7 mouse cellular contexts compared by ENCODE assay signal in genomic region chr2:153509211-153510029, GRCm38 (mm10). TPM values are rescaled to one million over a fixed set of nuclear protein-coding genes. Genes with fewer than 3 reads are reported as not detected.
DNase-seq lines count a peak whose midpoint lies in the region; ATAC-seq and TF ChIP-seq lines count a peak whose summit lies in the region.

No protein-coding gene starts in this region.

- TF ChIP-seq CTCF in cerebellum, adult 2 months (IDR thresholded peaks at IDR 0.05; ENCODE audit: borderline replicate concordance, insufficient read depth, low read depth, low read length) = no peak

- H3K36me3 ChIP-seq in lung, embryonic 16.5 days (ENCODE audit: control insufficient read depth, insufficient read depth, low read length) = no peaks in the 10 kb centered on the region
- H3K36me3 ChIP-seq in forebrain, embryonic 11.5 days (ENCODE audit: control insufficient read depth, insufficient read depth, low read length) = no peaks in the 10 kb centered on the region
- H3K36me3 ChIP-seq in liver, embryonic 16.5 days (ENCODE audit: control insufficient read depth, insufficient read depth) = no peaks in the 10 kb centered on the region

- no peaks in the 10 kb centered on the region; the same call in 1 of the 2 replicates for H3K4me1 ChIP-seq in lung, embryonic 16.5 days (replicated peaks; ENCODE audit: control insufficient read depth, insufficient read depth, low read length)
- H3K4me1 ChIP-seq in cerebellum, adult 2 months (ENCODE audit: control insufficient read depth, insufficient read depth, low read length) = peaks cover 62% of the 10 kb centered on the region
- peaks cover 23% of the 10 kb centered on the region for H3K4me1 ChIP-seq in forebrain, embryonic 11.5 days (replicated peaks; ENCODE audit: control insufficient read depth, insufficient read depth, low read length)
- peaks cover 41% of the 10 kb centered on the region for H3K4me1 ChIP-seq in liver, embryonic 16.5 days (ENCODE audit: control insufficient read depth, low read depth, low read length)

- DNase-seq in lung, postnatal 36 days = no peak
- DNase-seq in cerebellum, adult 2 months = peak; percentile 78 to 80
- DNase-seq in forebrain, embryonic 11.5 days (ENCODE audit: low spot score) = peak; percentile 76
- DNase-seq in gastrocnemius, postnatal 10 days = no peak
- DNase-seq in gastrocnemius, postnatal 36 days = no peak

- H3K9me3 ChIP-seq in lung, embryonic 16.5 days (ENCODE audit: control insufficient read depth, low read length) = no peaks in the 10 kb centered on the region
- H3K9me3 ChIP-seq in forebrain, embryonic 11.5 days (ENCODE audit: control insufficient read depth, low read length) = no peaks in the 10 kb centered on the region
- no peaks in the 10 kb centered on the region for H3K9me3 ChIP-seq in liver, embryonic 16.5 days (replicated peaks; ENCODE audit: control insufficient read depth, low read length)

- ATAC-seq in lung, embryonic 16.5 days (ENCODE audit: low read depth) = peak; percentile 69
- peak; percentile 68 for ATAC-seq in forebrain, embryonic 11.5 days (replicated peaks; ENCODE audit: low FRiP score)
- ATAC-seq in liver, embryonic 16.5 days (ENCODE audit: low read depth) = peak; percentile 42; the same call in 1 of the 2 replicates

- no peak overlapping the region for H3K4me2 ChIP-seq in lung, embryonic 16.5 days (ENCODE audit: low read depth, low read length)
- 0 out of 2 replicates have a peak overlapping the region, but pooled peaks have one; percentile 24 for H3K4me2 ChIP-seq in forebrain, embryonic 11.5 days (ENCODE audit: low read depth, low read length, severe bottlenecking)
- no peak overlapping the region for H3K4me2 ChIP-seq in liver, embryonic 16.5 days (ENCODE audit: low read depth, low read length)

- no peak for TF ChIP-seq POLR2A in cerebellum, adult 2 months (IDR thresholded peaks at IDR 0.05; ENCODE audit: borderline replicate concordance, insufficient read depth, low read length)

- 15% methylated on average over 18 of the region's 18 CpGs for WGBS in lung, embryonic 16.5 days
- 14% methylated on average over 18 of the region's 18 CpGs for WGBS in cerebellum, adult 2 months
- 8% methylated on average over 18 of the region's 18 CpGs for WGBS in forebrain, embryonic 11.5 days
- WGBS in liver, embryonic 16.5 days (ENCODE audit: insufficient replicate concordance) = 36% methylated on average over 18 of the region's 18 CpGs

- H3K27ac ChIP-seq in lung, embryonic 16.5 days (ENCODE audit: low read length) = no peak overlapping the region
- H3K27ac ChIP-seq in cerebellum, adult 2 months (ENCODE audit: insufficient read depth, low read length) = peak overlapping the region; percentile 90
- peak overlapping the region; percentile 67 for H3K27ac ChIP-seq in forebrain, embryonic 11.5 days (ENCODE audit: low read depth, low read length)
- H3K27ac ChIP-seq in liver, embryonic 16.5 days (ENCODE audit: low read length) = no peak overlapping the region

- no peaks in the 10 kb centered on the region for H3K27me3 ChIP-seq in lung, embryonic 16.5 days (ENCODE audit: control insufficient read depth, insufficient read depth, low read depth, low read length)
- H3K27me3 ChIP-seq in cerebellum, adult 2 months (ENCODE audit: control insufficient read depth, insufficient read depth, low read length) = no peaks in the 10 kb centered on the region
- H3K27me3 ChIP-seq in forebrain, embryonic 11.5 days (ENCODE audit: control insufficient read depth, insufficient read depth, low read length) = no peaks in the 10 kb centered on the region
- H3K27me3 ChIP-seq in liver, embryonic 16.5 days (ENCODE audit: control insufficient read depth, insufficient read depth, low read depth, low read length) = no peaks in the 10 kb centered on the region

- no peak overlapping the region for H3K4me3 ChIP-seq in lung, embryonic 16.5 days (ENCODE audit: low read length)
- H3K4me3 ChIP-seq in cerebellum, adult 2 months (replicated peaks; ENCODE audit: insufficient read depth, low read depth, low read length) = no peak overlapping the region
- H3K4me3 ChIP-seq in forebrain, embryonic 11.5 days (ENCODE audit: low read depth, low read length) = no peak overlapping the region
- no peak overlapping the region for H3K4me3 ChIP-seq in liver, embryonic 16.5 days (ENCODE audit: low read depth, low read length)

- intact Hi-C loops in gastrocnemius, postnatal 36 days (cut with DNase I) = no loop called here

- H3K9ac ChIP-seq in lung, embryonic 16.5 days (ENCODE audit: low read length) = 0 out of 2 replicates have a peak overlapping the region, but pooled peaks have one; percentile 25
- H3K9ac ChIP-seq in forebrain, embryonic 11.5 days (ENCODE audit: low read length) = peak overlapping the region; percentile 32; the same call in 1 of the 2 replicates
- peak overlapping the region; percentile 29; the same call in 1 of the 2 replicates for H3K9ac ChIP-seq in liver, embryonic 16.5 days (ENCODE audit: low read depth, low read length)

RNA-seq across cellular contexts. Expression of gene 4930404H24Rik, which starts 16.8 kb away (rescaled TPM):
- polyA plus RNA-seq in lung, embryonic 16.5 days (2015; fragmentation: Nextera tagmentation; extraction: Ambion mirVana) = not detected in 2 replicates
- polyA plus RNA-seq in cerebellum, adult 2 months (2012; rRNA removed) = not detected in 2 replicates
- not detected in 2 replicates for polyA plus RNA-seq in forebrain, embryonic 11.5 days (2014; fragmentation: Nextera tagmentation; extraction: Ambion mirVana)
- not detected in 2 replicates for polyA plus RNA-seq in liver, embryonic 16.5 days (2015; fragmentation: Nextera tagmentation; extraction: Ambion mirVana)
- not detected for total RNA-seq in gastrocnemius, postnatal 10 days (2021)
- total RNA-seq in gastrocnemius, postnatal 36 days (2021) = not detected

RNA-seq across cellular contexts. Expression of gene Nol4l, which starts 20.4 kb away (rescaled TPM):
- 8.9 and 9.9 TPM in 2 replicates for polyA plus RNA-seq in lung, embryonic 16.5 days (2015; fragmentation: Nextera tagmentation; extraction: Ambion mirVana)
- 23.1 and 24.3 TPM in 2 replicates for polyA plus RNA-seq in cerebellum, adult 2 months (2012; rRNA removed)
- 25.6 and 26.2 TPM in 2 replicates for polyA plus RNA-seq in forebrain, embryonic 11.5 days (2014; fragmentation: Nextera tagmentation; extraction: Ambion mirVana)
- 3.9 and 4.3 TPM in 2 replicates for polyA plus RNA-seq in liver, embryonic 16.5 days (2015; fragmentation: Nextera tagmentation; extraction: Ambion mirVana)
- total RNA-seq in gastrocnemius, postnatal 10 days (2021) = 1 to 10 TPM; 4.3 to 6.3 TPM
- 1 to 10 TPM in 1 of 2 experiments, under 1 TPM in 1; 0.94 to 1.0 TPM for total RNA-seq in gastrocnemius, postnatal 36 days (2021)

Comparison
In these comparisons a context has a peak if more than half of its experiments do, and no peak if none do; other contexts are left out.
1. H3K27ac ChIP-seq: peak in cerebellum, adult 2 months (single experiment) and forebrain, embryonic 11.5 days (single experiment); none in lung, embryonic 16.5 days (single experiment) and liver, embryonic 16.5 days (single experiment).
2. DNase-seq: peak in cerebellum, adult 2 months (2 of 2) and forebrain, embryonic 11.5 days (single experiment); none in lung, postnatal 36 days (single experiment), gastrocnemius, postnatal 10 days (single experiment) and gastrocnemius, postnatal 36 days (0 of 2).
3. Peak in every context shown above with its lines, with median percentiles within 50 percentile points of each other: ATAC-seq and H3K9ac ChIP-seq.